Mouse (Mus musculus) heart, adult 2 months (tissue): ENCODE data around the gene Myo7a.

Experiments
- CTCF ChIP-seq: fragments of 200-600 bp; IDR thresholded peaks from 2 replicates; pipeline ENCODE4 v1.8.1; 2022; ENCODE audit warnings: antibody characterized with exemption, mild to moderate bottlenecking, moderate library complexity
- EP300 ChIP-seq: fragments of 200-500 bp; IDR thresholded peaks from 2 replicates; pipeline ENCODE4 v1.6.1; 2011; ENCODE audit warnings: low read depth, low read length, control low read depth; ENCODE audit not compliant: insufficient read depth

- TF ChIP-seq CTCF (no peak), EP300 (no peak)
Observed at GRCm38 (mm10) chr7:98160041-98160740, 40.9 kb upstream of the Myo7a start.
